Mouse (Mus musculus): ENCODE data around the gene Lax1.

DNA sequence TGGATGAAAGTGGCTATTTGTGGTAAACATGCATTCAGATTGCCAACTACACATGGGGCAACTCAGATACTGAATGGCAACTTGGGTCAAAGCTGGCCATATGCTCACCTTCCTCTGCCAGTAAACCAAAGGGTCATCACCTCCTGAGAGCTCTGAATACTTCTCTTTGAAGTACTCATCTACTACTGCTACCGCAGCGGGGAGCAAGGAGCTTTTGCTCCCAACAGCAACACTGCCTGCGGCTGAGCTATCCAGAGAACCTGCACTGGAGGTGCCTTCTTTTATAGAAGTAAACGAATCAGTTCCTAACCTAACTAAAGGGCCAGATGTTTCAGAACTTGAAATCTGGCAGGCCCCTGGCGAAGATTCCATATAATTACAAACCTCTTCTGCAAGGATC is 33.1 kb downstream of the Lax1 start:
- TF ChIP-seq EP300 (IDR thresholded peaks at IDR 0.05) (no peak), CTCF (IDR thresholded peaks at IDR 0.05) (no peak)
